Mouse (Mus musculus) liver, postnatal 0 days (tissue): Measurements from ENCODE around the gene Gdf3. TPM values are rescaled to one million over a fixed set of nuclear protein-coding genes. Genes with fewer than 3 reads are reported as not detected.
A peak's percentile ranks its signal among the peaks of the same experiment; 100 is the strongest.

Experiments
- ATAC-seq: fragments of 200-750 bp; cut with Nextera tagmentation; 2 replicates; pipeline ENCODE4 v1.8.0; 2017; ENCODE audit warnings: mild to moderate bottlenecking, moderate library complexity
- DNase-seq: peaks from one replicate; pipeline ENCODE4 v3.0.0-alpha.2; 2016
- H3K27ac ChIP-seq: fragments of 300-500 bp; sonication (generic); 2 replicates; pipeline ENCODE4 v1.5.1; 2014; ENCODE audit warnings: antibody characterized with exemption, moderate library complexity, mild to moderate bottlenecking, low read depth
- H3K27me3 ChIP-seq: fragments of 300-500 bp; sonication (generic); 2 replicates; pipeline ENCODE4 v1.6.1; 2014; ENCODE audit warnings: low read length, control low read depth, mixed read lengths; ENCODE audit not compliant: insufficient read depth
- H3K36me3 ChIP-seq: fragments of 300-500 bp; sonication (generic); replicated peaks from 2 replicates; pipeline ENCODE4 v1.6.1; 2014; ENCODE audit warnings: mild to moderate bottlenecking, control low read depth, low read length, moderate library complexity, mixed read lengths; ENCODE audit not compliant: insufficient read depth
- H3K4me1 ChIP-seq: fragments of 300-500 bp; sonication (generic); 2 replicates; pipeline ENCODE4 v1.6.1; 2014; ENCODE audit warnings: antibody characterized with exemption, mild to moderate bottlenecking, control low read depth; ENCODE audit not compliant: insufficient read depth
- H3K4me2 ChIP-seq: fragments of 300-500 bp; sonication (generic); 2 replicates; pipeline ENCODE4 v1.6.1; 2014; ENCODE audit warnings: low read depth, mild to moderate bottlenecking, low read length, moderate library complexity, mixed read lengths
- H3K4me3 ChIP-seq: fragments of 300-500 bp; sonication (generic); 2 replicates; pipeline ENCODE4 v1.5.1; 2014; ENCODE audit warnings: low read depth, low read length
- H3K9ac ChIP-seq: fragments of 300-500 bp; sonication (generic); replicated peaks from 2 replicates; pipeline ENCODE4 v1.6.1; 2014; ENCODE audit warnings: mild to moderate bottlenecking, moderate library complexity
- H3K9me3 ChIP-seq: fragments of 300-500 bp; sonication (generic); 2 replicates; pipeline ENCODE4 v1.6.1; 2016; ENCODE audit warnings: mild to moderate bottlenecking, control low read depth, low read length, mixed read lengths
- CTCF ChIP-seq: sonication (generic); IDR thresholded peaks from 2 replicates; pipeline ENCODE4 v1.5.1; 2016; ENCODE audit warnings: antibody characterized with exemption, low read depth
- EP300 ChIP-seq: IDR thresholded peaks from 2 replicates; pipeline ENCODE4 v1.6.1; 2016; ENCODE audit warnings: antibody characterized with exemption, low read depth, mild to moderate bottlenecking
- WGBS: fragments of 180-500 bp; shearing (Covaris S2); extraction: QIAGEN DNeasy Blood & Tissue Kit; methylation state at CpG from one replicate; pipeline ENCODE4 v1.1.7; 2014; ENCODE audit not compliant: insufficient replicate concordance; 5-methylcytosine and 5-hydroxymethylcytosine counted together
- polyA plus RNA-seq: library from polyadenylated mRNA; unstranded; fragments of >200 nt; fragmentation: Nextera tagmentation; extraction: Ambion mirVana; gene quantifications from 2 replicates; pipeline ENCODE4 v1.2.1, GENCODE M21; 2015

Gene Gdf3
- polyA plus RNA-seq, 1 experiment from 2014 or later: 1.0 TPM

- H3K9ac ChIP-seq: no peak overlapping the region
- no peaks in the 10 kb centered on the region for H3K36me3 ChIP-seq
- no peak overlapping the region for H3K27ac ChIP-seq
- H3K4me1 ChIP-seq: no peaks in the 10 kb centered on the region
- no peak overlapping the region for H3K4me3 ChIP-seq
- ATAC-seq: no peak
- TF ChIP-seq EP300: no peak
- no peak for TF ChIP-seq CTCF
- no peak for DNase-seq
- no peaks in the 10 kb centered on the region for H3K27me3 ChIP-seq
- no peak overlapping the region for H3K4me2 ChIP-seq
- WGBS: 80% methylated on average over 10 of the region's 10 CpGs
- H3K9me3 ChIP-seq: no peaks in the 10 kb centered on the region
Observed at GRCm38 (mm10) chr6:122608434-122609376, 1.2 kb downstream of the Gdf3 start.

DNA sequence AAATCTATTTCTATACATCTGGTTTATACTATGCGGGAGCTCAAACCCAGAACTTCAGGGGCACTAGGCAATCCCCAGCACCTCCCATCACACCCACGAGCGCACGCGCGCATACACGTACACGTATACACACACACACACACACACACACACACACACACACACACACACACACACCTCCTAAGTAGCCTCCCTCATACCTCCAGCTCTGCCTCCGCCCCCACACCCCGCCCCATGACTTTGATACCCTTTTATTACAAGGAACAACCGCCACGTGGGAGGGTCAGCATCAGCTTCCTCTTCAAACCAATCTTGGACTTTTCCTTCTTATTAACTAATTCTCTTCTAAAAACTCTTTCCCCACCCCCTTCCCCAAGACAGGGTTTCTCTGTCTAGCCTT lies 2.2 kb downstream of the Gdf3 start:
- no peak overlapping the region for H3K9ac ChIP-seq

GRCm38 (mm10) chr6:122606661-122607060 lies 3.2 kb downstream of the Gdf3 start:
- Histone ChIP-seq H3K4me2 (no peak overlapping the region), H3K27me3 (no peaks in the 10 kb centered on the region), H3K36me3 (no peaks in the 10 kb centered on the region), H3K9ac (no peak overlapping the region), H3K9me3 (no peaks in the 10 kb centered on the region), H3K4me3 (no peak overlapping the region), H3K27ac (no peak overlapping the region), H3K4me1 (0 out of 2 replicates have a peak, but pooled peaks cover 3% of the 10 kb centered on the region)
- TF ChIP-seq EP300 (no peak), CTCF (no peak)
- ATAC-seq (no peak), DNase-seq (no peak)
- WGBS: 90% methylated on average over 11 of the region's 11 CpGs

More for the DNA sequence above, 2.2 kb downstream of the Gdf3 start:
- Histone ChIP-seq H3K4me1 (0 out of 2 replicates have a peak, but pooled peaks cover 3% of the 10 kb centered on the region), H3K4me2 (no peak overlapping the region), H3K4me3 (no peak overlapping the region), H3K27ac (no peak overlapping the region), H3K36me3 (no peaks in the 10 kb centered on the region), H3K9me3 (no peaks in the 10 kb centered on the region), H3K27me3 (no peaks in the 10 kb centered on the region)
- TF ChIP-seq CTCF (no peak), EP300 (no peak)
- WGBS: 88% methylated on average over 12 of the region's 12 CpGs
- ATAC-seq (no peak), DNase-seq (no peak)

DNA sequence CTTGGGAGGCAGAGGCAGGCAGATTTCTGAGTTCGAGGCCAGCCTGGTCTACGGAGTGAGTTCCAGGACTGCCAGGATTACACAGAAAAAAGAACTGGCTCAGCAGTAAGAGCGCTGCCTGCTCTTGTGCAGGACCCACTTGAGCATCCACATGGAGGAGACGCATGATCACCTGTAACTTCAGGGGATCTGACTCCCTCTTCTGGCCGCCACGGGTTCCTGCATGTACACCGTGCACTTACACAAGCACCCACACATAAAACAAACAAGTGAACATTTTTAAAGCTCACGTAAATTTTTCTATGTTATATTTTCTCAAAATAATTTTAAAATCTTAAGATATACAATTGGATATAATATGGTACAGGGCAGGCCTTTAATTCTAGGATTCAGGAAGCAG lies 4.4 kb downstream of the Gdf3 start:
- 80% methylated on average over 8 of the region's 8 CpGs for WGBS

GRCm38 (mm10) chr6:122604260-122604659 lies 5.6 kb downstream of the Gdf3 start:
- ATAC-seq (no peak), DNase-seq (no peak)
- Histone ChIP-seq H3K4me3 (no peak overlapping the region), H3K9ac (no peak overlapping the region), H3K27ac (peak overlapping the region; percentile 55; the same call in 1 of the 2 replicates), H3K27me3 (no peaks in the 10 kb centered on the region), H3K4me1 (peaks cover 11% of the 10 kb centered on the region), H3K9me3 (no peaks in the 10 kb centered on the region), H3K36me3 (peaks cover 7% of the 10 kb centered on the region), H3K4me2 (no peak overlapping the region)
- TF ChIP-seq EP300: no peak
- no peak for TF ChIP-seq CTCF

More for the DNA sequence above, 4.4 kb downstream of the Gdf3 start:
- H3K27ac ChIP-seq: no peak overlapping the region
- H3K9ac ChIP-seq: no peak overlapping the region
- H3K9me3 ChIP-seq: no peaks in the 10 kb centered on the region
- H3K27me3 ChIP-seq: no peaks in the 10 kb centered on the region
- ATAC-seq (no peak), DNase-seq (no peak)
- TF ChIP-seq CTCF (peak; percentile 55), EP300 (no peak)
- no peaks in the 10 kb centered on the region for H3K36me3 ChIP-seq
- H3K4me2 ChIP-seq: no peak overlapping the region
- H3K4me3 ChIP-seq: no peak overlapping the region
- H3K4me1 ChIP-seq: 0 out of 2 replicates have a peak, but pooled peaks cover 4% of the 10 kb centered on the region

DNA sequence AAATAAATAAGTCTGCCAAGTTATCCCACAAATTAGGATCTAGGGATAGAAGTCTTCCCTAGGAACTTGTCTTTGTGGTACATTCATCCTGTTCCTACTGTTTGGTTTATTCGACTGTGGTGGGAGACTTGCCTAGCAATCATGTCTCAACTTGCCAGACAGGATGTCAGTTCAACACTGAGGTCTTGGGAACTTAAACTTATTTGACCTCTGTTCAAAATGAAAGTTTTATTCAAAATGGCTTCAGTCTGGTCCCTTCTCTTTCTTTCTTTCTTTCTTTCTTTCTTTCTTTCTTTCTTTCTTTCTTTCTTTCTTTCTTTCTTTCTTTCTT lies 6.9 kb downstream of the Gdf3 start:
- no peak for ATAC-seq
- Histone ChIP-seq H3K27me3 (no peaks in the 10 kb centered on the region), H3K9me3 (no peaks in the 10 kb centered on the region), H3K4me1 (peaks cover 19% of the 10 kb centered on the region), H3K4me3 (peak overlapping the region; percentile 64), H3K27ac (peak overlapping the region; percentile 95), H3K36me3 (peaks cover 9% of the 10 kb centered on the region), H3K4me2 (peak overlapping the region; percentile 80), H3K9ac (peak overlapping the region; percentile 70)
- WGBS: 16% methylated on average over 1 of the region's 1 CpGs
- no peak for DNase-seq
- TF ChIP-seq CTCF: no peak
